Mouse (Mus musculus) gastrocnemius, adult 2 months (tissue): Measurements from ENCODE around the gene Tlx1. TPM values are rescaled to one million over a fixed set of nuclear protein-coding genes. Genes with fewer than 3 reads are reported as not detected.

Experiments
- DNase-seq: peaks from one replicate; pipeline ENCODE4 v3.0.0; 2022
- H3K27ac ChIP-seq: fragments of 200-600 bp; 2 replicates; pipeline ENCODE4 v1.8.1; 2022; ENCODE audit warnings: mild to moderate bottlenecking
- H3K4me3 ChIP-seq: fragments of 200-600 bp; 2 replicates; pipeline ENCODE4 v1.8.1; 2022; ENCODE audit warnings: mild to moderate bottlenecking, moderate library complexity
- CTCF ChIP-seq: fragments of 200-600 bp; IDR thresholded peaks from 2 replicates; pipeline ENCODE4 v1.8.1; 2022; ENCODE audit warnings: antibody characterized with exemption, mild to moderate bottlenecking, moderate library complexity
- intact Hi-C: fragments of 180-260 bp; cut with DNase I; formaldehyde crosslinking; loops from one replicate; pipeline ENCODE4 v1.15.1; 2025
- total RNA-seq, 2 experiments: library from RNA; stranded (reverse); gene quantifications; 2 replicates each; pipeline ENCODE4 v1.2.3; 2021

The Tlx1 gene
- total RNA-seq, 2 experiments from 2014 or later = not detected

- peak; percentile 89 for TF ChIP-seq CTCF
- Histone ChIP-seq H3K4me3 (peak overlapping the region; percentile 32), H3K27ac (no peak overlapping the region)
- intact Hi-C loops = loop anchor here (1.0 kb wide), 1 partner anchor 44 kb away; no protein-coding TSS in a partner anchor
- peak; percentile 76 for DNase-seq
These were observed 10.6 kb downstream of the Tlx1 start for GRCm38 (mm10) chr19:45161093-45161492.

- Histone ChIP-seq H3K4me3 (no peak overlapping the region), H3K27ac (no peak overlapping the region)
- intact Hi-C loops = no loop called here
- no peak for TF ChIP-seq CTCF
- DNase-seq = no peak
These were observed 11.7 kb downstream of the Tlx1 start for GRCm38 (mm10) chr19:45162181-45162580.

- TF ChIP-seq CTCF = no peak
- DNase-seq = no peak
- intact Hi-C loops = no loop called here
- no peak overlapping the region for H3K27ac ChIP-seq
- H3K4me3 ChIP-seq = no peak overlapping the region
These were observed 12.4 kb downstream of the Tlx1 start for GRCm38 (mm10) chr19:45162871-45163270.

GRCm38 (mm10) chr19:45170451-45170850, 20.0 kb downstream of the Tlx1 start:
- DNase-seq = no peak
- intact Hi-C loops = no loop called here
- H3K27ac ChIP-seq = no peak overlapping the region
- no peak for TF ChIP-seq CTCF
- no peak overlapping the region for H3K4me3 ChIP-seq

- peak; percentile 96 for TF ChIP-seq CTCF
- H3K27ac ChIP-seq = no peak overlapping the region
- intact Hi-C loops = no loop called here
- H3K4me3 ChIP-seq = no peak overlapping the region
- no peak for DNase-seq
These were observed 24.3 kb downstream of the Tlx1 start for GRCm38 (mm10) chr19:45174803-45175202.

- intact Hi-C loops = no loop called here
- H3K4me3 ChIP-seq = no peak overlapping the region
- peak overlapping the region; percentile 35 for H3K27ac ChIP-seq
- DNase-seq = peak; percentile 31
- no peak for TF ChIP-seq CTCF
These were observed 25.8 kb downstream of the Tlx1 start for GRCm38 (mm10) chr19:45176269-45176668.

- DNase-seq = peak; percentile 72
- Histone ChIP-seq H3K27ac (no peak overlapping the region; the same call in 1 of the 2 replicates), H3K4me3 (peak overlapping the region; percentile 52)
- intact Hi-C loops = loop anchor here (1.0 kb wide), 1 partner anchor 39 kb away; no protein-coding TSS in a partner anchor
- peak; percentile 91 for TF ChIP-seq CTCF
These were observed 26.7 kb downstream of the Tlx1 start for GRCm38 (mm10) chr19:45177004-45177737.

GRCm38 (mm10) chr19:45179451-45179850, 29.0 kb downstream of the Tlx1 start:
- intact Hi-C loops = no loop called here
- Histone ChIP-seq H3K4me3 (no peak overlapping the region), H3K27ac (no peak overlapping the region)
- TF ChIP-seq CTCF = no peak
- no peak for DNase-seq

- Histone ChIP-seq H3K4me3 (no peak overlapping the region), H3K27ac (no peak overlapping the region)
- no peak for DNase-seq
- intact Hi-C loops = loop anchor here (2.0 kb wide), 1 partner anchor 14 kb away; no protein-coding TSS in a partner anchor
- TF ChIP-seq CTCF = no peak
These were observed 30.0 kb downstream of the Tlx1 start for GRCm38 (mm10) chr19:45180447-45180846.

GRCm38 (mm10) chr19:45194651-45195050, 44.2 kb downstream of the Tlx1 start:
- no peak for DNase-seq
- intact Hi-C loops = loop anchor here (2.0 kb wide), 1 partner anchor 14 kb away; no protein-coding TSS in a partner anchor
- no peak overlapping the region for H3K4me3 ChIP-seq
- no peak overlapping the region for H3K27ac ChIP-seq
- no peak for TF ChIP-seq CTCF

GRCm38 (mm10) chr19:45196967-45197366, 46.5 kb downstream of the Tlx1 start:
- Histone ChIP-seq H3K4me3 (no peak overlapping the region), H3K27ac (no peak overlapping the region)
- intact Hi-C loops = no loop called here
- TF ChIP-seq CTCF = no peak
- DNase-seq = no peak

- no peak for TF ChIP-seq CTCF
These were observed 55.0 kb downstream of the Tlx1 start for GRCm38 (mm10) chr19:45205311-45206105.

More at GRCm38 (mm10) chr19:45205311-45206105, 55.0 kb downstream of the Tlx1 start:
- no peak overlapping the region for H3K27ac ChIP-seq
- DNase-seq = no peak
- no peak overlapping the region for H3K4me3 ChIP-seq
- intact Hi-C loops = no loop called here

Other genes starting within 250 kb of the Tlx1 start
- gene Slf2, start 219.5 kb upstream of the Tlx1 start, total RNA-seq = 10 to 100 TPM; 11.9 to 14.5 TPM
- gene Sema4g, start 161.6 kb upstream of the Tlx1 start, total RNA-seq = under 1 TPM; 0.10 to 0.11 TPM
- gene Twnk, start 145.0 kb upstream of the Tlx1 start, total RNA-seq = 10 to 100 TPM; 18.0 to 25.4 TPM
- 10 to 100 TPM; 31.0 to 42.5 TPM for gene Mrpl43, start 144.2 kb upstream of the Tlx1 start, total RNA-seq
- 10 to 100 TPM; 21.0 to 29.3 TPM for gene Lzts2, start 136.3 kb upstream of the Tlx1 start, total RNA-seq
- gene Pdzd7, start 105.0 kb upstream of the Tlx1 start, total RNA-seq = 1 to 10 TPM; 5.9 to 6.8 TPM
- gene Sfxn3, start 103.2 kb upstream of the Tlx1 start, total RNA-seq = 10 to 100 TPM; 17.1 to 25.1 TPM
- 1 to 10 TPM; 4.2 to 5.9 TPM for gene Kazald1, start 75.4 kb upstream of the Tlx1 start, total RNA-seq
- gene Lbx1, start 85.1 kb downstream of the Tlx1 start, total RNA-seq = 10 to 100 TPM; 46.0 to 66.8 TPM
- 10 to 100 TPM; 20.5 to 22.0 TPM for gene Btrc, start 213.1 kb downstream of the Tlx1 start, total RNA-seq